Mouse (Mus musculus) layer of hippocampus, adult 8-10 months (tissue): ENCODE data around the gene Yif1b. TPM values are rescaled to one million over a fixed set of nuclear protein-coding genes. Genes with fewer than 3 reads are reported as not detected.
A peak's percentile ranks its signal among the peaks of the same experiment; 100 is the strongest.
"Not testable (repeated sequence)": the region's sequence is repeated elsewhere in the genome, so short reads cannot be mapped to it uniquely, and the experiment has no call there.

Experiments used
- DNase-seq, 2 experiments: peaks; one replicate each; pipeline ENCODE4 v3.0.0; 2022; ENCODE audit warnings: low spot score in 2 of 2
- total RNA-seq, 4 experiments: library from RNA; stranded (reverse); gene quantifications; 2 replicates each; pipeline ENCODE4 v1.2.4; 2022

Gene Yif1b
- 10 to 100 TPM; 43.8 to 51.5 (median 49.0) TPM for total RNA-seq

- DNase-seq, result peak; percentile 97 to 98
Observed at GRCm38 (mm10) chr7:29238019-29238967, at the start of gene Yif1b. Gene Yif1b (plus strand): TSS chr7:29238329.

- DNase-seq, result not testable (repeated sequence)
Observed at GRCm38 (mm10) chr7:29194230-29194629, 43.9 kb upstream of the Yif1b start.

GRCm38 (mm10) chr7:29202577-29202976, 35.6 kb upstream of the Yif1b start:
- no peak for DNase-seq

DNA sequence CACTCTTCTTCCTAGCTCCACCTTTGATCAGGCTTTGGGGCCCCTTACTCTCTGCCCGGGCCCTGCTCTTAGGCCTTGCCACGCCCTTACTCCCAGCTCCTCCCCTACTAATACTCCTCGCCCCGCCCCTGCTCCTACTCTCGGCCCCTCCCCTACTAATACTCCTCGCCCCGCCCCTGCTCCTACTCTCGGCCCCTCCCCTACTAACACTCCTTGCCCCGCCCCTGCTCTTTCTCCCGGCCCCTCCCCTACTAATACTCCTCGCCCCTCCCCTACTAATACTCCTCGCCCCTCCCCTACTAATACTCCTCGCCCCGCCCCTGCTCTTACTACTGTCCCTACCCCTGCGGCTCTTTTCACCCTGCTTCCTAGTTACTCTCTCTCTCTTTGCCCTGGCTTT, 27.1 kb upstream of the Yif1b start:
- not testable (repeated sequence) for DNase-seq

- DNase-seq, result peak; percentile 34 to 47
Observed at GRCm38 (mm10) chr7:29211415-29212198, 26.5 kb upstream of the Yif1b start.

DNA sequence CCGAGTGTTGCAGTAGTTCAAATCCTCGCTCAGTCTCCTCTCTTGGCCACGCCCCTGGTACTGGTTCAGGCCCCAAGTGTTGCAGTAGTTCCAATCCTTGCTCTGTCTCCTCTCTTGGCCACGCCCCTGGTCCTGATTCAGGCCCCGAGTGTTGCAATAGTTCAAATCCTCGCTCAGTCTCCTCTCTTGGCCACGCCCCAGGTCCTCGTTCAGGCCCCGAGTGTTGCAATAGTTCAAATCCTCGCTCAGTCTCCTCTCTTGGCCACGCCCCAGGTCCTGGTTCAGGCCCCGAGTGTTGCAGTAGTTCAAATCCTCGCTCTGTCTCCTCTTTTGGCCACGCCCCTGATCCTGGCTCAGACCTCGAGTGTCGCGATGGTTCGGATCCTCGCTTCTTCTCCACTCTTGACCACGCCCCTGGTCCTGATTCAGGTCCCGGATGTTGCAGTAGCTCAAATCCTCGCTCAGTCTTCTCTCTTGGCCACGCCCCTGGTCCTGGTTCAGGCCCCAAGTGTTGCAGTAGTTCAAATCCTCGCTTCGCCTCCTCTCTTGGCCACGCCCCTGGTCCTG, 25.8 kb upstream of the Yif1b start:
- no peak for DNase-seq

DNA sequence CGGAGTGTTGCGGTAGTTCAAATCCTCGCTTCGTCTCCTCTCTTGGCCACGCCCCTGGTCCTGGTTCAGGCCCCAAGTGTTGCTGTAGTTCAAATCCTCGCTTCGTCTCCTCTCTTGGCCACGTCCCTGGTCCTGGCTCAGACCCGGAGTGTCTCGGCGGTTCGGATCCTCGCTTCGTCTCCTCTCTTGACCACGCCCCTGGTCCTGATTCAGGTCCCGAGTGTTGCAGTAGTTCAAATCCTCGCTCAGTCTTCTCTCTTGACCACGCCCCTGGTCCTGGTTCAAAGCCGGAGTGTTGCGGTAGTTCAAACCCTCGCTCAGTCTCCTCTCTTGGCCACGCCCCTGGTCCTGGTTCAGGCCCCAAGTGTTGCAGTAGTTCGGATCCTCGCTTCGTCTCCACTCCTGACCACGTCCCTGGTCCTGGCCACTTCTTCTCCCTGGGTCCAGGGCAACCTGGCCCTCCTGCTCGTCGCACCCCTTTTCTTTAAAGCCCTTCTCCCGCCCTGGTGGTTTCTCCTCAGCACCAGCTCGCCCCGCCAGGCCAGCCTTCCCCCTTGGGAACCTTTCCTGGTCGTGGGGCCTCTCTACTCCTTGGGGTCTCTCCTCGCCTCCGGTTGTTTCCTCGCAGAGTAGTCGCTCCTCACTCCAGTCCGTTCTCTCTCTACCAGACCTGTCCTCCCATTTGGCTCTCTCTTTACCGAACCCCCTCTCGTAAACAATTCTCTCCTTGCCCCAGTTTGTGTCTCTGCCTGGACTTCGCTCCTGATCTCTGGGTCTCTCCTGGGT, 25.2 kb upstream of the Yif1b start:
- DNase-seq, result not testable (repeated sequence)

DNA sequence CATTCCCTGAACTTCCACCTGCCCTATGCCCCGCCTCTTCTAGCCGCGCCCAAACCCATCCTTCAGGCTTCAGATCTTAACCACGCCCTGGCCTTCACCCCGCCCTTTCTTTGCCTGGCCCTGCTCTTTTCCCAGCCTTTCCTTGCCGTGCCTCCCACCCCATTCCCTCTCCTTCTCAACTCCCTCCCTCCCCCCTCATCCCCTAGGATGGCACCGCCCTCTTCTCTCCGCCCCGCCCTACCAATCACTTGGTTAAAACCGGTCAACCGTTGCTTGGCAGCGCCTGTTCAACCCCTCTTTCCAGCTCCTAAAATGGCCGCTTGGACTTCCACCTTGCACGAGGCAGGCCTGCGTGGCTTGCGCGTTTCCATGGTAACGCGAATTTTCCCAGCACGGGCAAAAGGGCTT, 24.4 kb upstream of the Yif1b start, which contains the start of gene Catsperg1:
TSS of gene Catsperg1 (minus strand) at position 361 of the 408 bp plus-strand sequence.
- DNase-seq, result peak in 1 of 2 experiments; percentile 15

DNA sequence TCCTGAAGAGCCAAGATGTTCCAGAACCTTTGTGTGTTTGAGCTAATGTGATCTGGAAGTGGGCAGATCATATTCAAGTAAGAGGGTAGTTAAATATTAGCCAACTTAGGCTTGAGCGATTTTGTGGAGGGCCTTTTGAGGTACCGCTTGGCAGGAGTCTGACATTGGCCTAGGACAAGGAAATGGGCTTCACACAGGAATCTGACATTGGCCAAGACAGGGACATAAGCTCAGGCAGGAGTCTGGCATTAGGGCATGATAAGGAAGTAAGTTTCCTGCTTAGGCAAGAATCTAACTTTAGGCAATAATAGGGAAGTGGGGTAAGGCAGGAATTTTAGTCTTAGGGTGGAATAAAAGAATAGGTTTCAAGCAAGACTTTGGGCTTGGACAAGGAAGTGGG, 23.9 kb upstream of the Yif1b start:
- no peak for DNase-seq

DNA sequence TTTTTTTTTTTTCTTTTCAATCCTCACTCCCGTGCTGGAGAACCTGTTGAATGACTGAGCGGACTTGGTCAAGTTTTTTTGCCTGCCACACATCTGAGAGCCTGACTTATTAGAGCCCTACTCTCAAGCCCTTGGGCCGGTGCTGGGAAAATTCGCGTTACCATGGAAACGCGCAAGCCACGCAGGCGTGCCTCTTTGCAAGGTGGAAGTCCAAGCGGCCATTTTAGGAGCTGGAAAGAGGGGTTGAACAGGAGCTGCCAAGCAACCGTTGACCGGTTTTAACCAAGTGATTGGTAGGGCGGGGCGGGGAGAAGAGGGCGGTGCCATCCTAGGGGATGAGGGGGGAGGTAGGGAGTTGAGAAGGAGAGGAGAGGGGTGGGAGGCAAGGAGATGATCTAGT, 23.3 kb upstream of the Yif1b start:
- no peak for DNase-seq

DNA sequence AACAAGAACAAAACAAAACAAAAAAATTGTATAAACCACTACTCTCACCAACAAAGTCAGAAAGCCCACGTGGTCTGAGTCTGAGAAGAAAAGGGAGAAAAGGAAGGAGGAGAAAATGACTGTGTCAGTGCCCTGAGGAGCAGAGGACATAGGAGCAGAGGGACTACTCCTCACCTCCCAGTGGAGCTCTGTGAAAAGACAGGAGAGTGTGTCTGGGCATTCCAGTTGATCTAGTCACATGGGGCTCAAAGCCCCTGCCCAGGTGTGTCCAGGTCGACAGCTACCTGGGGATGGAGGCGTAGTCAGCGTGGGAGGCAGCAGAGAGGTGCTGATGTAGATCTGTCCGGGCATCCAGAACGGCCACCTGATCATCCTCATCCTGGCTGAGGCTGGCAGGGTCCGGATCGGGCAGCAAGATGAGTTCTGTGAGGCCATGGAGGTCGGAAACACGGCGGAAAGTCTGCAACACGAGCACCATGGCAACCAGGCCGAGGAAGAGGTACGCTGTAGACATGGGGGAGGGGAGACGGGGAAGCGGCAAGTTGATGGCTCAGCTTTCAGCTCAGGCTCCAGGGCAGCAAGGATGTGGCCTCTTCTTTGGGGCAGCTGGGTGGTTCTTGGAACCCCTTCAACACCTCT, 13.3 kb upstream of the Yif1b start:
- DNase-seq, result no peak

GRCm38 (mm10) chr7:29225520-29225919, 12.6 kb upstream of the Yif1b start:
- no peak for DNase-seq

DNA sequence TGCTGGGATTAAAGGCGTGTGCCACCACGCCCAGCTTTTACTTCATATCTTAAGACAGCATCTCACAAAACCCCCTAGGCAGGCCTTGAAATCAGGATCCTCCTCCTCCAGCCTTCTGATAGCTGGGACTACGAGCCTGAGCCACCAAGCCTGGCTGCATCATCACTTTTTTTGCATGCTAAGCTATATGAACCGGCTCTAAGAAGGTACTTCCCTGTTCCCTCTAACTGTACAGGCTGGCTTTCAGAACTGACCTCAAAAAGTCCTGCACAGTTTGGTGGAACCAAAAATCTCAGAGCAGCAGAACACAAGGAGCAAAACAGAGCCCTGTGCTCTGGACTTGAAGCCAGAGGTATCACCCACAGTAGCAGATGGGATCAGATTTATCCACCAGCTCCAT, 9.9 kb upstream of the Yif1b start:
- no peak for DNase-seq

DNA sequence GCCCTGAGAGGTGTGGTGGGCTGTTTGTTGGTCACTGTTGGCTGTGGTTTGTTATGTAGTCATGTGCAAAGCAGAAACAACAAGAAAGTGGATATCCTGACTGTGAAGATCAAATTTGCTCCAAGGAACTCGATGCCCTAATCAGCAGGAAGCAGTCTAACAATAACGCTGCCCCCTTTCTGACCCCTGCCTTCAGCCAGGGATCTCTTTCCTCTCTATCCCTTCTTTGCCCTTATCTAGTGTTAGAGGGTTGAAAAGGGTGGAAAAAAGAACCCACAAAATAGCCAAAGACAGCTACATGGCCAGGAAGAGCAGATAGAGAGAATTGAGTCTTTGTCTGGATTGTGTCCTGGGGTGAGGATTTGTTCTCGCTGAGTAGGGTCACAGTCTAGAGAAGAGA, 7.6 kb upstream of the Yif1b start:
- DNase-seq, result no peak

GRCm38 (mm10) chr7:29231517-29231916, 6.6 kb upstream of the Yif1b start:
- DNase-seq, result no peak

GRCm38 (mm10) chr7:29232247-29233013, 5.7 kb upstream of the Yif1b start, which contains the start of gene Kcnk6:
Gene Kcnk6 (minus strand): TSS chr7:29232515.
- DNase-seq, result no peak

DNA sequence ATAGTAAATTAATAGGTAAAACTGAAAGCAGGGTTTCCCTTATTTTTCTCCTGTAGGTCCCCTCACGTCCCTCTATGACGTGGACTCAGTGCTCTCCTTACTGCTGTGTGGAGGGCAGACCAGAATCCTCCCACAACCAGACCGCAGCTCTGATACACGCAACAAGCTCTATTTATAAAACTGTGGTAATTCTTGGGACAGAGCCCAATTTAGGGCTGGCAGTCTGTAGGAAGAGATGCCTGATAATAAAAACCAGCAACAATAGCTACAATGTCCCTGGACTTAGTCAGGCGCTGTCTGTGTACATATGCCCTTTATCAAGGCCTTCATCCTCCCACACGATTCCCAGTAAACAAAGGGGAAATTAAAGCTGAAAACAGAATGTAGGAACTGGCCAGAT, 4.4 kb upstream of the Yif1b start:
- no peak for DNase-seq

- no peak for DNase-seq
Observed at GRCm38 (mm10) chr7:29234661-29235060, 3.5 kb upstream of the Yif1b start.

GRCm38 (mm10) chr7:29236593-29236992, 1.5 kb upstream of the Yif1b start:
- DNase-seq, result no peak

DNA sequence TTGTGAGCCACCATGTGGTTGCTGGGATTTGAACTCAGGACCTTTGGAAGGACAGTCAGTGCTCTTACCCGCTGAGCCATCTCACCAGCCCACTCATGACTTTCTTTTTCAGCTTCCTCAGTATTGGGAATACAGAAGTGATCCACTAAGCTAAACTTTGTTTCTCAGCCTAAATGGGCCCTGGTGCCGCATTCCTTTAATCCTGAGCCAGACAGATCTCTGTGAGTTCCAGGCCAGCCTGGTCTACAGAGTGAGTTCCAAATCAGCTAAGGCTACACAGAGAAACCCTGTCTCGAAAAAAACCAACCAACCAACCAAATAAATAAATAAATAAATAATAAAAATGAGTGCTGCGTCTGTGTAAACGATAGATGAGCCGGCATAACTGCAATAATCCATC, 533 bp upstream of the Yif1b start:
- DNase-seq, result not testable (repeated sequence)
